Mouse (Mus musculus): ENCODE data around the gene Pde6b. TPM values are rescaled to one million over a fixed set of nuclear protein-coding genes. Genes with fewer than 3 reads are reported as not detected.
A peak's percentile ranks its signal among the peaks of the same experiment; 100 is the strongest.

Gene Pde6b
- under 1 TPM; 0.16 to 0.27 TPM for total RNA-seq (2021)

- intact Hi-C loops (cut with DNase I): no loop called here
- no peak for DNase-seq (ENCODE audit: low spot score in 2 of 2)
These were observed at the start of gene Pde6b for GRCm38 (mm10) chr5:108388201-108388600. Gene Pde6b, plus strand, starts transcription at chr5:108388391.

GRCm38 (mm10) chr5:108343680-108344170 is 44.5 kb upstream of the Pde6b start:
- peak in 1 of 2 experiments; percentile 68 for DNase-seq (ENCODE audit: low spot score in 2 of 2)
- intact Hi-C loops (cut with DNase I): no loop called here

GRCm38 (mm10) chr5:108345313-108346071 is 42.7 kb upstream of the Pde6b start:
- intact Hi-C loops (cut with DNase I): no loop called here
- DNase-seq (ENCODE audit: low spot score in 2 of 2): no peak

GRCm38 (mm10) chr5:108347843-108348242 is 40.3 kb upstream of the Pde6b start:
- no peak for DNase-seq (ENCODE audit: low spot score in 2 of 2)
- intact Hi-C loops (cut with DNase I): no loop called here

- intact Hi-C loops (cut with DNase I): no loop called here
- DNase-seq (ENCODE audit: low spot score in 2 of 2): no peak
These were observed 38.6 kb upstream of the Pde6b start for GRCm38 (mm10) chr5:108349511-108350148.

GRCm38 (mm10) chr5:108354056-108354455 is 34.1 kb upstream of the Pde6b start:
- intact Hi-C loops (cut with DNase I): no loop called here
- DNase-seq (ENCODE audit: low spot score in 2 of 2): no peak

- no peak for DNase-seq (ENCODE audit: low spot score in 2 of 2)
- intact Hi-C loops (cut with DNase I): no loop called here
These were observed 30.3 kb upstream of the Pde6b start for GRCm38 (mm10) chr5:108357862-108358261.

GRCm38 (mm10) chr5:108359491-108359890 is 28.7 kb upstream of the Pde6b start:
- DNase-seq (ENCODE audit: low spot score in 2 of 2): peak; percentile 60 to 89

GRCm38 (mm10) chr5:108360211-108360610 is 28.0 kb upstream of the Pde6b start:
- no peak for DNase-seq (ENCODE audit: low spot score in 2 of 2)
- intact Hi-C loops (cut with DNase I): no loop called here

More at GRCm38 (mm10) chr5:108359491-108359890, 28.7 kb upstream of the Pde6b start:
- intact Hi-C loops (cut with DNase I): loop anchor here (1.0 kb wide), 1 partner anchor 10 kb away; no protein-coding TSS in a partner anchor

- intact Hi-C loops (cut with DNase I): no loop called here
- DNase-seq (ENCODE audit: low spot score in 2 of 2): peak in 1 of 2 experiments; percentile 50
These were observed 25.9 kb upstream of the Pde6b start for GRCm38 (mm10) chr5:108362330-108362729.

- intact Hi-C loops (cut with DNase I): loop anchor here (5.0 kb wide), 1 partner anchor 96 kb away; the partner anchor contains the start of gene Pcgf3
- peak in 1 of 2 experiments; percentile 32 for DNase-seq (ENCODE audit: low spot score in 2 of 2)
These were observed 21.7 kb upstream of the Pde6b start for GRCm38 (mm10) chr5:108366328-108366983.

GRCm38 (mm10) chr5:108366984-108367841 is 21.0 kb upstream of the Pde6b start:
- peak; percentile 59 to 62 for DNase-seq (ENCODE audit: low spot score in 2 of 2)
- intact Hi-C loops (cut with DNase I): loop anchor here (5.0 kb wide), 1 partner anchor 95 kb away; the partner anchor contains the start of gene Pcgf3

GRCm38 (mm10) chr5:108367871-108368332 is 20.3 kb upstream of the Pde6b start, which contains the start of gene Gm42517:
Gene Gm42517, minus strand, starts transcription at chr5:108367922.
- peak in 1 of 2 experiments; percentile 43 for DNase-seq (ENCODE audit: low spot score in 2 of 2)

GRCm38 (mm10) chr5:108368446-108368845 is 19.7 kb upstream of the Pde6b start:
- peak in 1 of 2 experiments; percentile 68 for DNase-seq (ENCODE audit: low spot score in 2 of 2)
- intact Hi-C loops (cut with DNase I): loop anchor here (2.0 to 5.0 kb wide), 3 partner anchors 64 to 304 kb away; partner anchors contain the start of genes Mtf2 and Pcgf3

More at GRCm38 (mm10) chr5:108367871-108368332, 20.3 kb upstream of the Pde6b start, which contains the start of gene Gm42517:
- intact Hi-C loops (cut with DNase I): loop anchor here (2.0 to 5.0 kb wide), 3 partner anchors 65 to 303 kb away; partner anchors contain the start of genes Mtf2 and Pcgf3

GRCm38 (mm10) chr5:108368851-108369621 is 19.2 kb upstream of the Pde6b start:
- peak; percentile 89 to 98 for DNase-seq (ENCODE audit: low spot score in 2 of 2)
- intact Hi-C loops (cut with DNase I): loop anchor here (1.0 to 5.0 kb wide), 6 partner anchors 10 to 304 kb away; partner anchors contain the start of genes Mtf2 and Pcgf3

- intact Hi-C loops (cut with DNase I): loop anchor here (1.0 to 5.0 kb wide), 6 partner anchors 11 to 305 kb away; partner anchors contain the start of genes Mtf2 and Pcgf3
- no peak for DNase-seq (ENCODE audit: low spot score in 2 of 2)
These were observed 18.2 kb upstream of the Pde6b start for GRCm38 (mm10) chr5:108369964-108370363.

- DNase-seq (ENCODE audit: low spot score in 2 of 2): no peak
- intact Hi-C loops (cut with DNase I): no loop called here
These were observed 14.1 kb upstream of the Pde6b start for GRCm38 (mm10) chr5:108374079-108374478.

- no peak for DNase-seq (ENCODE audit: low spot score in 2 of 2)
- intact Hi-C loops (cut with DNase I): no loop called here
These were observed 12.1 kb upstream of the Pde6b start for GRCm38 (mm10) chr5:108376059-108376458.

Data from left cerebral cortex, postnatal 25 days (tissue).